Mouse (Mus musculus): ENCODE data around the gene Shh. TPM values are rescaled to one million over a fixed set of nuclear protein-coding genes. Genes with fewer than 3 reads are reported as not detected.
A peak's percentile ranks its signal among the peaks of the same experiment; 100 is the strongest.

Gene Shh
- polyA plus RNA-seq, 1 experiment from 2014 or later: 0.68 TPM

DNA sequence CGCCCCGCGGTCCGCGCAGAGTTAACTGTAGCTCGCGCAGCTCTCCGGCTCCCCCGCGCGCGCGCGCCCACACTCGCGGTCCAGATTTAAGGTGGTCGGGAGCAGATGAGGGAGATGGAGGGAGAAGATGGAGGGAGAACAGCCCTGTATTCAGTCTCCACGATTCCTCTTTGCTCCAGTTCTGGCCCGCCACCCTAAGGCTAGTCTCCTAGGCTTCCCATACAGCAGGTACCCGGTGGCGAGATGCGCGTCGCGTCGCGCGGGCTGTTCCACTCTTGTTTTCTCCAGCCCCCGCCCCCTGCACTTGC lies 2.0 kb downstream of the Shh start:
- Histone ChIP-seq H3K4me3 (peak overlapping the region; percentile 67), H3K36me3 (no peaks in the 10 kb centered on the region), H3K27ac (no peak overlapping the region), H3K9me3 (no peaks in the 10 kb centered on the region), H3K27me3 (ENCODE audit: insufficient read depth, poor library complexity, severe bottlenecking) (peaks cover 100% of the 10 kb centered on the region), H3K4me1 (peaks cover 42% of the 10 kb centered on the region)
- no peak for DNase-seq (ENCODE audit: low spot score)
- under 1% methylated on average over 29 of the region's 29 CpGs for WGBS

DNA sequence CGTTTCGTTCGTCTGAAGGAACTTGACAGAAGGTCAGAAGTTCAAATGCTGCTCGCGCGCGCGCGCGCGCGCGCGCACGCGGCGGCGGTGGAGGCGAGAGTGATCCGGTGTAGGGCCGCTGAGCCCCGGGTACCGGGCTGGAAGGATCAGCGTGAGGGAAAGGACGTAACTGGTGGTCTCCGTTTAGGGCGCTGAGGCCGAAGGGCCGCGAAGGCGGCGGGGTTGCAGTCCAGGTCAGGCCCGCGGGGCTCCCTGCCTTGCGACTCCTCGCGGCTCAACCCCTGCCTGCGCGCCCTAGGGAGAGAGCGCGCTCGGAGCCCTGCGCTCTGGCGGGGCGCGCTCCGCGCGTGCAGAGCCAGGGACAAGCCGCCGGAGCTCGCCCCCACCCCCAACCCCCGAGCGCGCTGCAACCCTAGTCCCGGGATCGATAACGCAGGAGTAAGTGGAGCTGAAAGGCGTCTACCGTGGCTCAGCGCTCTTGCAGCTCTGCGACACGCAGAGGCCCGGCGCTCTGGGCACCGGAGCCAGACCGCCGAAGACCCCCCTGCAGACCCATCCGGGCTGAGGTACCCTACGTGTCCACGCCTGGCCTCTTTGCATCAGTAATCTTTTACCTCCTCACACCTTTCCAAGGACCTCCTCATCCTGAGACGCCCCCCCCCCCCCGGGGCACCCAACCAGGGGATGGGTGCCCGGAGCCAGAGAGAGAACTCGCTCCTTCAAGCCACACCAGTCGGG lies 2.5 kb downstream of the Shh start:
- Histone ChIP-seq H3K27me3 (ENCODE audit: insufficient read depth, poor library complexity, severe bottlenecking) (peaks cover 100% of the 10 kb centered on the region), H3K36me3 (no peaks in the 10 kb centered on the region), H3K27ac (0 out of 2 replicates have a peak overlapping the region, but pooled peaks have one; percentile 16), H3K9me3 (no peaks in the 10 kb centered on the region), H3K4me1 (peaks cover 48% of the 10 kb centered on the region), H3K4me3 (peak overlapping the region; percentile 67)
- no peak for DNase-seq (ENCODE audit: low spot score)
- WGBS: under 1% methylated on average over 76 of the region's 76 CpGs

- no peaks in the 10 kb centered on the region for H3K36me3 ChIP-seq
- DNase-seq (ENCODE audit: low spot score): no peak
- peaks cover 100% of the 10 kb centered on the region for H3K27me3 ChIP-seq (ENCODE audit: insufficient read depth, poor library complexity, severe bottlenecking)
- H3K4me1 ChIP-seq: peaks cover 56% of the 10 kb centered on the region
- WGBS: 1% methylated on average over 10 of the region's 10 CpGs
- H3K27ac ChIP-seq: no peak overlapping the region
- peak overlapping the region; percentile 67 for H3K4me3 ChIP-seq
- no peaks in the 10 kb centered on the region for H3K9me3 ChIP-seq
Observed at GRCm38 (mm10) chr5:28463656-28464055, 3.4 kb downstream of the Shh start.

DNA sequence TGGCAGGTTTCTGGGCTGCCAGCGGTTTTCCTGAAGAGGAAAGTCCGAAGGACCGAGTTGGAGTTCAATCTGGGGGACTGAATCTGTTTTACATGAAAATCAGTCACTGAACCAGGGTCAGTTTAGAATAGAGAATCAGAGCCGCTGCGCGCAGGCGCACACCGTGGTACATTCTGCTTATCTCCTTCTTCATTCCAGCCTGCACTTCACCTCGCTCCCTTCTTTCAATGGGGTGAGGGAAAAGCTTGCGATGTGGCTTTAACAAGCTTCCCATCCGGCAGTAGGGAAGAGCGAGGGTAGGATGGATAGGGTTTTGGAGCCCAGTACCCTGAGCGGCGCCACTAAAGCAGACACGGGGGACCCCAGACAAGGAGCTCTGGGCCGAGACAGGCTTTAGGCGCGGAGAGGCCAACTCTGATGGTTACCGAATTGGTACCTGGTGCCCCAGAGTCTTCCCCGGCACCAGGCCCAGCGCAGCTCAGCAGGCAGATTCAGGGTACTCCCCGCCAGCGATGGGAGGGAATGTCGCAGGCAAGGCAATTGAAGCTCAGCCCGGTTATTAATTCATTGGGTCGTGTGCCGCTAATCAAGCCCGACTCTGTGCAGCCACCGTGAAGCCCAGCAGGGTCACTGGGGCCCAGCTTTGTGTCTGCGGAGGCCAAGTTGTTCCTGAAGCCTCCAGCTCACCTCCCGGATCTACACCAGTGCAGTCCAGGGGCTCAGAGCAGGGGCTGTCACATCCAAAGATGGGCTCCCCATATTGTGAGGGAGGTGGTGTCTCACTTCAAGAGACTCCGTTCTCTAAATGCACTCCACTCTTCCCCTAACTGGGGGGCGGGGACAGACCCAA lies 4.1 kb downstream of the Shh start:
- 2% methylated on average over 33 of the region's 33 CpGs for WGBS
- Histone ChIP-seq H3K36me3 (no peaks in the 10 kb centered on the region), H3K4me3 (peak overlapping the region; percentile 67), H3K27me3 (ENCODE audit: insufficient read depth, poor library complexity, severe bottlenecking) (peaks cover 100% of the 10 kb centered on the region), H3K9me3 (no peaks in the 10 kb centered on the region), H3K4me1 (peaks cover 63% of the 10 kb centered on the region), H3K27ac (no peak overlapping the region)
- DNase-seq (ENCODE audit: low spot score): no peak

- no peaks in the 10 kb centered on the region for H3K36me3 ChIP-seq
- no peak for DNase-seq (ENCODE audit: low spot score)
- 9% methylated on average over 11 of the region's 11 CpGs for WGBS
- no peak overlapping the region for H3K4me3 ChIP-seq
- peaks cover 99% of the 10 kb centered on the region for H3K27me3 ChIP-seq (ENCODE audit: insufficient read depth, poor library complexity, severe bottlenecking)
- H3K9me3 ChIP-seq: no peaks in the 10 kb centered on the region
- no peak overlapping the region for H3K27ac ChIP-seq
- H3K4me1 ChIP-seq: peaks cover 62% of the 10 kb centered on the region
Observed at GRCm38 (mm10) chr5:28461376-28461775, 5.7 kb downstream of the Shh start.

- Histone ChIP-seq H3K4me1 (peaks cover 59% of the 10 kb centered on the region), H3K27me3 (ENCODE audit: insufficient read depth, poor library complexity, severe bottlenecking) (peaks cover 99% of the 10 kb centered on the region), H3K27ac (no peak overlapping the region), H3K36me3 (no peaks in the 10 kb centered on the region), H3K4me3 (0 out of 2 replicates have a peak overlapping the region, but pooled peaks have one; percentile 22), H3K9me3 (no peaks in the 10 kb centered on the region)
- under 1% methylated on average over 17 of the region's 17 CpGs for WGBS
- DNase-seq (ENCODE audit: low spot score): no peak
Observed at GRCm38 (mm10) chr5:28460556-28461350, 6.3 kb downstream of the Shh start.

DNA sequence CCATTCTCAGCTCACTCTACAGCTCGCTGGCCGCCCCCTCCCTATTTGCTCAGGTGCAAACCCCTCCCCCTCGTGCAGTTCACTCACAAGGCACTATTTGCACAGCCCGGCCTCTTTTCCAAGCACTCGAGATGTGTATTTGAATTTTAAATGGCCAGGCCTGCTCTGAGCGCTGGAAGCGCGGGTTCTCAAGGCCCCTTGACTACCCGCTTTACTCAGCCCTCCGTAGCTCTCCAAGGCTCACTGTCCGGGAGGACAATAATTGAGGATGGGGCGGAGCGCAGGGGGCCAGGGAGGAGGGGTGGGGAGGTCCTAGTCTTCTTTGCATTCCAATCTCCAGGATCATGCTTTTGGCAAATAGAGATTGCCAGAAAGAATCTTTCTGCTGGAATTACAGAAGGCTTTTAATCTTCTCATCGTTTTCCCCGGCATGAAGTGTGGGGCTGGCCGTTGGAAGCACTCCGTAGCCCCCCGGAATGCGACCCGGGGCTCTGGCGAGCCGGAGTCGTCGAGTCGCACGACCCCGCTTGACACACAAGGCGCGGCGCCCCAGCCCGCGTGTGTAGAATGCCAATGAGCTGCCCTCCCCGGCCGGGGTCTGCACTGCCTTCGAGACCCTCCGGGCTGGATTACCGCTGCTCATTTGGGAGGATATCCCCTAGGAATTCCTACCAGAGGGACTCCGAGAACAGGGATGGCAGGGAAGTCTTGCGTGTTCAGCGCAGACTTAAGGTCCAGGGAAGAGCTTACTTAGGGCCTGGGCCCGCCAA lies 7.4 kb downstream of the Shh start:
- H3K9me3 ChIP-seq: no peaks in the 10 kb centered on the region
- no peak overlapping the region for H3K27ac ChIP-seq
- H3K27me3 ChIP-seq (ENCODE audit: insufficient read depth, poor library complexity, severe bottlenecking): peaks cover 97% of the 10 kb centered on the region
- no peak for DNase-seq (ENCODE audit: low spot score)
- no peaks in the 10 kb centered on the region for H3K36me3 ChIP-seq
- H3K4me3 ChIP-seq: peak overlapping the region; percentile 56
- WGBS: 1% methylated on average over 41 of the region's 41 CpGs
- peaks cover 51% of the 10 kb centered on the region for H3K4me1 ChIP-seq

GRCm38 (mm10) chr5:28458821-28459240 lies 8.2 kb downstream of the Shh start:
- DNase-seq (ENCODE audit: low spot score): no peak
- Histone ChIP-seq H3K27me3 (ENCODE audit: insufficient read depth, poor library complexity, severe bottlenecking) (peaks cover 97% of the 10 kb centered on the region), H3K27ac (no peak overlapping the region), H3K36me3 (no peaks in the 10 kb centered on the region), H3K4me1 (peaks cover 43% of the 10 kb centered on the region), H3K9me3 (no peaks in the 10 kb centered on the region), H3K4me3 (peak overlapping the region; percentile 56)
- WGBS: 1% methylated on average over 27 of the region's 27 CpGs

DNA sequence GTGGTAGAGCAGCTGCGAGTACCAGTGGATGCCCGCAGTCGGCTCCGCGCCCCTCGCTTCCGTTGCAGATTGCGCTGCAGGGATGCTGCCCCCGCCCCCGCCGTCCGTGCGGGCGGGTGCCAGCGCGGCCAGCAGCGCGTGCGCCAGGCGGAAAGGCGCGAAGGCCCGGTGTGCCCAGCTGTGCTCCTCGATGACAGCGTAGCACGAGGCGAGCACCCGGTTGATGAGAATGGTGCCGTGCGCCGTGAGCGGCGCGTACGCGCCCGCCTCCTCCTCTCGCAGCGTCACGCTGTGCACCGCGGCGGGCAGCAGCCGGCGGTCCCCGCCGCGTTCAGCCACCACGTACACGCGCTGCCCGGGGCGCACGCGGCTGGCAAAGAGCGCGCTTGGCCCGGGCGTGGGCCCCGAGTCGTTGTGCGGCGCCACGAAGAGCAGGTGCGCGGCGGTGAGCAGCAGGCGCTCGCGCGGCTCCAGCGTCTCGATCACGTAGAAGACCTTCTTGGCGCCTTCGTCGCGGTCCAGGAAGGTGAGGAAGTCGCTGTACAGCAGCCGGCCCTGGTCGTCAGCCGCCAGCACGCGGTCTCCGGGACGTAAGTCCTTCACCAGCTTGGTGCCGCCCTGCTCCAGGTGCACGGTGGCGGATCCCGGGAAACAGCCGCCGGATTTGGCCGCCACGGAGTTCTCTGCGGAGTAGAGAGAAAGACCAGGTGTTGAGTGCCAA lies 9.0 kb downstream of the Shh start:
- Histone ChIP-seq H3K9me3 (no peaks in the 10 kb centered on the region), H3K36me3 (no peaks in the 10 kb centered on the region), H3K27ac (no peak overlapping the region; the same call in 1 of the 2 replicates), H3K27me3 (ENCODE audit: insufficient read depth, poor library complexity, severe bottlenecking) (peaks cover 96% of the 10 kb centered on the region), H3K4me3 (peak overlapping the region; percentile 56), H3K4me1 (peaks cover 36% of the 10 kb centered on the region)
- WGBS: 2% methylated on average over 82 of the region's 95 CpGs
- no peak for DNase-seq (ENCODE audit: low spot score)

DNA sequence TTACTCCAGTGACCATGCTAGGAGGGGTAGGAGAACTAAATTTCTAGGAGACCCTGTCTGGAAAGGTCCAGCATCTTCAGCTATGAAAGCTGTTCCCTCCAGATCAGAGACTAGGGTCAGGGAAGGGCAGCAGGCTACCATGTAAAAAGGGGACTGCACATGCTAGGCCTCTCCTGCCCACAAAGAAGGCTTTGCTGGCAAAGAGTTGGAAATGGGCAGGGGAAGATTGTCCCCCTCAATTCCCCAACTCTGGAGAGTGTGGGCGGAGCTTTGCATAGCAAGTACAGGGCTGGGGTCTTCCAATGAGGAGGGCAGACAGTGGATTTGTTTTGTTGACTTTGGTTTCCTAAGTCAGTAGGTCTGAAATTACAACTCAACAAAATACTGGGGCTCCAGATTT lies 10.7 kb downstream of the Shh start:
- Histone ChIP-seq H3K36me3 (no peaks in the 10 kb centered on the region), H3K27ac (no peak overlapping the region), H3K4me3 (no peak overlapping the region), H3K9me3 (no peaks in the 10 kb centered on the region), H3K4me1 (peaks cover 31% of the 10 kb centered on the region), H3K27me3 (ENCODE audit: insufficient read depth, poor library complexity, severe bottlenecking) (peaks cover 95% of the 10 kb centered on the region)
- 67% methylated on average over 1 of the region's 1 CpGs for WGBS
- DNase-seq (ENCODE audit: low spot score): peak; percentile 66

DNA sequence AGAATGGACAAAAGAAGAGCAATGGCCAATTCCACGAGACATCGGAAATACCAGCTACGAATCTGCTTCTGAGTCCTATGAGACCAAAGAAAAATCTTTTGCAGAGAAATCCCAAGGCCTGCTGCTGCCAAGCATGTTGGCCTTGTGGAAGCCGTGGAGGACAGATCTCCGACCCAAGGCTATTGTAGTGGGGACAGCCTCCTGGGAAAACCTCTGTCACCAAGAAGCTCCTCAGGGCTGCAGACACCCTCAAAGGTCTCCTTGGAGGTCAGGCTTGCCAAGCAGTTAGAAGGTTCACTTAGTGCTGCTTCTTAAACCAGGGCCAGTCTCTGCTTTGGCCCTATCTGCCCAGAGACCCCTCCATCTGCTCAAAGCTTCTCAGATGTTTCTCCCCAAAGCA lies 11.3 kb downstream of the Shh start:
- DNase-seq (ENCODE audit: low spot score): peak; percentile 52
- 86% methylated on average over 5 of the region's 5 CpGs for WGBS
- Histone ChIP-seq H3K4me1 (peaks cover 29% of the 10 kb centered on the region), H3K27me3 (ENCODE audit: insufficient read depth, poor library complexity, severe bottlenecking) (peaks cover 88% of the 10 kb centered on the region), H3K27ac (no peak overlapping the region), H3K4me3 (no peak overlapping the region), H3K36me3 (no peaks in the 10 kb centered on the region), H3K9me3 (no peaks in the 10 kb centered on the region)

- Histone ChIP-seq H3K9me3 (no peaks in the 10 kb centered on the region), H3K4me1 (peaks cover 19% of the 10 kb centered on the region), H3K27ac (no peak overlapping the region), H3K36me3 (no peaks in the 10 kb centered on the region), H3K4me3 (no peak overlapping the region), H3K27me3 (ENCODE audit: insufficient read depth, poor library complexity, severe bottlenecking) (peaks cover 76% of the 10 kb centered on the region)
- DNase-seq (ENCODE audit: low spot score): peak; percentile 65
- 80% methylated on average over 6 of the region's 6 CpGs for WGBS
Observed at GRCm38 (mm10) chr5:28454546-28454945, 12.5 kb downstream of the Shh start.
